Mouse (Mus musculus) mature B cell (primary cell): Measurements from ENCODE around the gene Lrp2.

Source experiments
- in situ Hi-C: fragments of 300-500 bp; cut with MboI; formaldehyde crosslinking; loops from 2 replicates; pipeline ENCODE4 v1.14.3; 2019

Lrp2 gene

GRCm38 (mm10) chr2:69585886-69586398, at the start of gene Lrp2:
Gene Lrp2 (minus strand): TSS chr2:69586065.
- in situ Hi-C loops: no loop called here

DNA sequence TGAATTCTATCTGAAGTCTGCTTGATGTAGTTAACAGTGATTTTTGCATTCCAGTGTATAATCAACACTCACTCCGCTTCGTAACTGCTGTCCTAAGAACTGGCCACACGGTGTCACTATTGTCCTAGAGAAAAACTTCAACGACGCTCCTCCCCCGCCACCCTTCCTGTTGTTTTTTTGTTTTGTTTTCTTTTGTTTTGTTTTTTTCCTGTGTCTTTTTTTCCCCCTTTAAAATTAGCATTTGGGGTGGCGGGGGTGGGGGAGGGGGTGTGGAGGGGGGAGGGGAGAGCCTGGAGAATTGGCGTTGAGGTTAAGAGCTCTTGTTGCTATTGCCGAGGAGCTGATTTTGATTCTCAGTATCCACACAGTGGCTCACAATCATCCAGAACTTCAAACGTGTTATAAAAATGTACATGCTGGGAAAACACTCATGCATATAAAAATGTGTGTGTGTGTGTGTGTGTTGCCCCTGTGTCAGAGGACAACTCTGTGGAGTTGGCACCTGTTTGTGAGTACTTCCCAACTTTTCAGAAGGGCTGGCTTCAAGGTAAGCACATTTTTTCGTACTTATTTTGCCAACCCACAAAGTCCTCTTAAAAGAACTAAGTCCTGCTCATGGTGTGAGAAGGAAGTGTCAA, 49.3 kb upstream of the Lrp2 start:
- in situ Hi-C loops: no loop called here

DNA sequence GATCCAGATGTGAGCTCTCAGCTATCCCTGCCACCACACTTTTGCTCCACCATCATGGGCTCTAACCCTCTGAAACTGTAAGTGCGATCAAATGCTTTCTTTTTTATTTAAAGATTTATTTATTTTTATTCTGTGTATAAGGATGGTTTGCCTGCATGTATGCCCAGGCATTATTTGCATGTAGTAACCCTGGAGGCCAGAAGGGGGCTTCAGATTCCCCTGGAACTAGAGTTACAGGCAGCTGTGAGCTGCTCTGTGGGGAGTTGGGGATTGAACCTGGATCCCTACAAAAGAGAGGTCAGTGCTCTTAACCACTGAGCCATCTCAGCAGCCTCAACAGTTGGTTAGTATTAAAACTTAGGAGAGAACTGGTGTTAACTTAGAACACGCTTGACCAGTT, 45.6 kb upstream of the Lrp2 start:
- in situ Hi-C loops: no loop called here

DNA sequence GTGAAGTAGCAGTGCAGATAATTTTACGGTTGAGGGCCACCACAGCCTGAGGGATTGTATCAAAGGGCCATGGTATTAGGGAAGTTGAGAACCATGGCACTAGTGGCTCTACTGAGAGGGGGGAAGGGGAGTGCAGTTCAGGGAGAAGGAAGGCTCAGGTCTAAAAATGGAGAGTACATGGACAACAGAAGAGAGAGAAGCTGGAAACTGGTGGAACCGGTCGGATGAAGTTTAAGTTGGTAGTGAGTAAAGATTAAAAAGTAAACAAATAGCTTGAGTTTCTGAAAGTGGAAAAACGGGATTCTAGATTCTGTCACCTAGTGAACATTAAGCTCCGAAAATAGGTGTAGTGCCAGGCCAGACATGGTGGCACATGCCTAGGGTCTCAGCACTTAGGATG, 44.9 kb upstream of the Lrp2 start:
- in situ Hi-C loops: no loop called here

GRCm38 (mm10) chr2:69629914-69630313, 44.0 kb upstream of the Lrp2 start:
- in situ Hi-C loops: no loop called here

DNA sequence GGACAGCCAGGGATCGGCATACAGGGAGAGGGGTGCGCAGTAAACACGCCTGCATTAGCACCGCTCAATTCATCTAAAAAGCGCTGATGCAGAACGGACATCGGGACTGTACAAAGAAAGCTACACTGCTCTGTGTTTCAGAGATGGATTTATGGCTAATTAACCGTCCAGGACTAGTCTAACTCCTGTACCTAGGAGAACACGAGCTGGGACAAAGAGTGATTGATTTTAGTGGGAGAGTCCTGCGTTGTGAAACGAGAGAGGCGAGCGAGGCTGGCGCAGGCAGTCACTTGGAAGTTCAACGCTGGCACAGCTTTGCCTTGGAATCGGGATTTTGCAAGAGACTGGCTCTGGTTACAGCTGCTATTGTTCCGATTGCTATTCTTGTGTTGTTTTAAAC, 43.4 kb upstream of the Lrp2 start:
- in situ Hi-C loops: no loop called here

DNA sequence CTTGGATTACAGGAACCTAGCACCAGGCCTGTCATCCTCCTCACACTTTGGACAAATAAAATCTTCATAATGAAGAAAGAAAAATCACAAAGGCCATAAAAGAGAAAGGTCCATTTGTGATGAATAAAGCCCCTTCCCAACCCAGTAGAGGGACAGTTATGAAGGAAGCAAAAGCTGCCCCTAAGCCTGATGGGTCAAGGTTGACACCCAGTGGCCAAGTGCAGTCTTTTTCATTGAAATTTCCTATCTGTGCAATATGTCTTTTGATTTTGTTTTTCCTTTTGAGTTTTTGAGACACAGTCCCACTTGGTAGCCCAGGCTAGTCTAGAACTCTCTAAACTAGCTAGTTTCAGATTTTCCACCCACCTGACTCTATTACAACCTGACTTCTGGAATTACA, 33.4 kb upstream of the Lrp2 start:
- in situ Hi-C loops: no loop called here

DNA sequence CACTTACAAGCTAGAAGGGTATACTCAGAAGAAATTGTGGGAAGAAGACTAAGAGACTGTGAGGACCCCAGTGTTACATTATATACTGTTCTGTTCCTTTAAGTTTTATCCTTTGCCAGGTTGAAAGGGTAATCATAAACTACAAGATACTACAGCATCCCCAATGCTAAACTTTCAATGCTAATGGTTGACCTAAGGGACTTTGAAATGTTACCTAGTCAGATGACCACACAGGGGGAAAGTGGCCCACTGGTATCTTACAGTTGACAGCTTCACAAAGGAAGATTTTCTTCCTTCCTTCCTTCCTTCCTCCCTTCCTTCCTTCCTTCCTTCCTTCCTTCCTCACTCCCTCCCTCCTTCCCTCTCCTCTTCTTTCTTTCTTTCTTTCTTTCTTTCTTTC, 32.5 kb upstream of the Lrp2 start:
- in situ Hi-C loops: no loop called here

- in situ Hi-C loops: no loop called here
These were observed 27.4 kb upstream of the Lrp2 start for GRCm38 (mm10) chr2:69613237-69613636.

- in situ Hi-C loops: no loop called here
These were observed 26.9 kb upstream of the Lrp2 start for GRCm38 (mm10) chr2:69612716-69613115.

DNA sequence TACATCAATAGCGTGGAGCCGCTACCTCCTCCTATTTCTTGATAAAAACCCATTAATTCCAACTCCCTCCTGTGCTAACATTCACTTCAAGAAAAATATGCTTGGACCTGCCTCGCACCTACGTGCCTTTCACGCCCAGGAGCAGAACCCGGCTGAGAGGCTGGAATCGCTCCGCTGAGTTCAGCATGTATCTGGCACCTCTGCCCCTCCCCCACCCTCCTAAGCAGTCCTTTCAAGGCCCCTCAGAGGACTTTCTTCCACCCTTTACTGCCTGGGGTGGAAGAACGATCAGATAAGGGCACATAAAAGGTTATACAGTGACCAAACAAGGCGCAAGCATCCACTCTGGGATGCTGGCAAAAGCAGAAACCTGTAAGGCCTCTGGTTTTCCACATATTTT, 26.4 kb upstream of the Lrp2 start:
- in situ Hi-C loops: no loop called here

GRCm38 (mm10) chr2:69606621-69607020, 20.8 kb upstream of the Lrp2 start:
- in situ Hi-C loops: no loop called here

DNA sequence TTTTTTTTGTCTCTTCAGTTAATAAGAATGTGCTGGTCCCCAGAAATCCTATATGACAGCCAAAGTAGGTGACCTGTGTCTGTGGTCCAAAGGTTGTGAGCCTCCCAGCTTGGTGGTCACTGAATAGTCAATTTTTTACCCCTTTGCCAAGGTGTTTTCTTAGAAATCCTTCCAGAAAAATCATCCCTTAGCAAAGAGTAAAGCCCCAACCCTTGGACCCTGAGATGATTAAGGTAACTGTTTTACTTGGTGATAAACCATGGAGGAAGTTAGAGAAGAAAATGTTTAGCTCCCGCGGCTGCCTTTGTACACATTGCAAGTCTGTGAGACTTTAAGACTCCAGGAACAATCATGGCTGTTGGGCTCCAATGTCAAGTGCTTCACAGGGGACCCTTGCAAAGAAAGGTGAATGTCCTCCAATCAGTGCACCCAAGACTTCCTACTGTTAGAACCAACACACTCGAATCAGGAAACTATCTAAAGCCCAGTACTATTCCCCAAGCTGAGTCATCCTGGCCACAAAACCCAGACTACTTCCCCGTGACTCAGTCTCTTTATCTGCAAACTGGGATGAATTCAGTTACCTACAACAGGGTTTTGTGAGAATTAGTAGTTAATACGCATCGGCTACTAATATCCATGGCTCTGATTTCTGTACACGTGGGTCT, 18.0 kb upstream of the Lrp2 start:
- in situ Hi-C loops: no loop called here

- in situ Hi-C loops: no loop called here
These were observed 7.3 kb upstream of the Lrp2 start for GRCm38 (mm10) chr2:69593168-69593567.

- in situ Hi-C loops: no loop called here
These were observed 6.7 kb upstream of the Lrp2 start for GRCm38 (mm10) chr2:69592536-69592935.

GRCm38 (mm10) chr2:69591966-69592505, 6.2 kb upstream of the Lrp2 start:
- in situ Hi-C loops: no loop called here

DNA sequence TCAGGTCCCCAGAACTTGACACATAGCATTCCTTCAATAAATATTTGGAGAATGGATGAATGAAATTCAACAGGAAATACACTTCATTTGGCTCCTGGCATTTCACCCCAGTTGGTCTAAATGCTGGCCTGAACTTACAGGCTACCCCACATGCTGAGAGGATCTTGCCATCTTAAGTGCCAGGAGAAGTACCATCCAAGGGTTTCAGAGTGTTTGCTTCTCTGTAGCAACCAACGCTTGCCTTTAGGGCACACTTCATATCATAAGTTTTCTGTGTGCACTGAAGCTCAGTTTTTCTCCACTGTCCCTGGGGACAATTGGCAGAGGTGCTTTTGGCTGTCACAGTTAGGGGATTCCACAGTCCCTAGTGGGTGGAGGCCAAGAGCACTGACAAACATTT, 4.7 kb upstream of the Lrp2 start:
- in situ Hi-C loops: no loop called here

- in situ Hi-C loops: no loop called here
These were observed 2.0 kb upstream of the Lrp2 start for GRCm38 (mm10) chr2:69587896-69588295.

- in situ Hi-C loops: no loop called here
These were observed 1.2 kb upstream of the Lrp2 start for GRCm38 (mm10) chr2:69586821-69587728.

DNA sequence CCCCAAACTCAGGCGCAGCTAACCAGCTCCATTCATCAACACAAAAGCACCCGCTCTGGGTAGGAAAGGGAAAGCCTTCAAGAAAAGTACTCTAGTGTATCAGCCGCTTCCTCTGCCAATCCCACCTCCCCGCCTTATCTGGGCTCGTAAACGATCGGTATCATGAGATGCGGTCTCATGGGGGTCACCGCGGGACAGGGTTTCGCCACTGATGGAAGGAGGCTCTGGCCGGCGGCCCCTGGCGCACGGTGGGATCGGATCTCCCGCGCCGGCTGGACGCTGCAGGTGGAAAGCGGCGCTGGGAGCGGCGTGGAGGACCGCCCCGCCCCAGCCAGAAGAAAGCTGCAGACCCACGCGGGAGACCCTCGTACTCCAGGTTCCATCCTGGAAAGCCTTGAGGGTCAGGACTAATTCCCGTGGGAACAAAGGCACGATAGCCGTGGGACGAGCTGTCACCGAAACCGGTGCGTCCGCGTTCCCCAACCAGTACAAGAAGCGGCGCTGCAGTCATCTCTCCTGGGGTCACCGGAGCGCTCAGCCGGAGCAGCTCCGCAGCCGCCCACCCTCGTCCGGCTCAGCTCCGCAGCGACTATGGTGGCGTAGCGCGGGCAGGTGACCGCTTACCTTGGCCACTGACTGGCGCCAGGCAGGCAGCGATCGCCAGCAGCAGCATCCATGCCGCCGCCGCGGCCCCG, 527 bp downstream of the Lrp2 start:
- in situ Hi-C loops: no loop called here

- in situ Hi-C loops: no loop called here
These were observed 1.5 kb downstream of the Lrp2 start for GRCm38 (mm10) chr2:69584117-69584933.
